16 mouse cellular contexts compared by ENCODE assay signal in genomic region chr15:32257340-32257739, GRCm38 (mm10). TPM values are rescaled to one million over a fixed set of nuclear protein-coding genes. Genes with fewer than 3 reads are reported as not detected.
DNase-seq lines count a peak whose midpoint lies in the region; ATAC-seq and TF ChIP-seq lines count a peak whose summit lies in the region.
"Had no signal": no experiment of that assay in that cellular context is flagged by ENCODE, and none has a peak within 500 bp of the region (broad histone marks: within the 10 kb centered on the region; RNA-seq: fewer than 3 reads in every experiment).

No protein-coding gene starts in this region.

- H3K27me3 ChIP-seq in embryonic facial prominence, embryonic 13.5 days, result no peaks in the 10 kb centered on the region
- H3K27me3 ChIP-seq in embryonic facial prominence, embryonic 10.5 days (replicated peaks; ENCODE audit: low read depth, poor library complexity, severe bottlenecking), result no peaks in the 10 kb centered on the region
- no peaks in the 10 kb centered on the region for H3K27me3 ChIP-seq in heart, embryonic 12.5 days (replicated peaks)
- H3K27me3 ChIP-seq in limb, embryonic 10.5 days (ENCODE audit: low read depth, poor library complexity, severe bottlenecking), result no peaks in the 10 kb centered on the region
- H3K27me3 ChIP-seq in liver, postnatal 0 days (ENCODE audit: insufficient read depth, low read length), result no peaks in the 10 kb centered on the region
- H3K27me3 ChIP-seq: forebrain, embryonic 15.5 days; hindbrain, embryonic 13.5 days; liver, embryonic 12.5 days; Patski had no signal

- H3K9me3 ChIP-seq in embryonic facial prominence, embryonic 13.5 days, result 0 out of 2 replicates have a peak, but pooled peaks cover 8% of the 10 kb centered on the region
- H3K9me3 ChIP-seq in embryonic facial prominence, embryonic 10.5 days, result peaks cover 11% of the 10 kb centered on the region
- peaks cover 9% of the 10 kb centered on the region for H3K9me3 ChIP-seq in heart, embryonic 12.5 days (replicated peaks)
- H3K9me3 ChIP-seq in limb, embryonic 10.5 days (replicated peaks), result no peaks in the 10 kb centered on the region
- H3K9me3 ChIP-seq in liver, postnatal 0 days (ENCODE audit: low read length), result no peaks in the 10 kb centered on the region
- H3K9me3 ChIP-seq: forebrain, embryonic 15.5 days; liver, embryonic 12.5 days had no signal

- TF ChIP-seq CTCF in layer of hippocampus, adult 2 months (conservative IDR thresholded peaks at IDR 0.05), result no peak
- no peak for TF ChIP-seq CTCF in liver, postnatal 0 days (IDR thresholded peaks at IDR 0.05; ENCODE audit: low read depth)

- 67% methylated on average over 8 of the region's 8 CpGs for WGBS in embryonic facial prominence, embryonic 13.5 days
- WGBS in embryonic facial prominence, embryonic 10.5 days, result 79% methylated on average over 8 of the region's 8 CpGs
- WGBS in heart, embryonic 12.5 days, result 43% methylated on average over 8 of the region's 8 CpGs
- WGBS in limb, embryonic 10.5 days, result 76% methylated on average over 8 of the region's 8 CpGs
- WGBS in liver, postnatal 0 days (ENCODE audit: insufficient replicate concordance), result 74% methylated on average over 8 of the region's 8 CpGs

- H3K36me3 ChIP-seq in embryonic facial prominence, embryonic 13.5 days, result peaks cover 9% of the 10 kb centered on the region; the same call in 1 of the 2 replicates
- H3K36me3 ChIP-seq in embryonic facial prominence, embryonic 10.5 days (replicated peaks), result peaks cover 18% of the 10 kb centered on the region
- no peaks in the 10 kb centered on the region for H3K36me3 ChIP-seq in heart, embryonic 12.5 days
- peaks cover 24% of the 10 kb centered on the region for H3K36me3 ChIP-seq in limb, embryonic 10.5 days
- H3K36me3 ChIP-seq in liver, postnatal 0 days (replicated peaks; ENCODE audit: insufficient read depth, low read length), result no peaks in the 10 kb centered on the region
- H3K36me3 ChIP-seq: hindbrain, embryonic 13.5 days; liver, embryonic 12.5 days had no signal

- ATAC-seq in embryonic facial prominence, embryonic 13.5 days (ENCODE audit: insufficient number of reproducible peaks, insufficient read depth, low FRiP score, low TSS enrichment, low read depth), result no peak
- ATAC-seq in heart, embryonic 12.5 days (ENCODE audit: insufficient number of reproducible peaks, low FRiP score), result no peak
- no peak for ATAC-seq in liver, postnatal 0 days
- ATAC-seq: liver, embryonic 12.5 days had no signal

- no peak for DNase-seq in embryonic facial prominence, embryonic 10.5 days (ENCODE audit: low spot score)
- DNase-seq in layer of hippocampus, adult 2 months (ENCODE audit: low spot score in 2 of 2), result no peak
- DNase-seq in layer of hippocampus, postnatal 36 days, result no peak
- no peak for DNase-seq in limb, embryonic 10.5 days (ENCODE audit: low spot score)
- no peak for DNase-seq in ovary, adult 18-20 months (ENCODE audit: low spot score)
- no peak for DNase-seq in liver, postnatal 0 days
- DNase-seq: gastrocnemius, postnatal 14 days; thymus, adult 18-20 months had no signal

- no peak for TF ChIP-seq EP300 in liver, postnatal 0 days (IDR thresholded peaks at IDR 0.05; ENCODE audit: low read depth)

- peaks cover 41% of the 10 kb centered on the region for H3K4me1 ChIP-seq in embryonic facial prominence, embryonic 13.5 days
- peaks cover 41% of the 10 kb centered on the region for H3K4me1 ChIP-seq in embryonic facial prominence, embryonic 10.5 days
- H3K4me1 ChIP-seq in heart, embryonic 12.5 days (replicated peaks), result peaks cover 22% of the 10 kb centered on the region
- peaks cover 43% of the 10 kb centered on the region for H3K4me1 ChIP-seq in limb, embryonic 10.5 days
- H3K4me1 ChIP-seq in liver, postnatal 0 days (ENCODE audit: insufficient read depth), result no peaks in the 10 kb centered on the region
- H3K4me1 ChIP-seq: liver, embryonic 12.5 days had no signal

- H3K4me3 ChIP-seq in embryonic facial prominence, embryonic 13.5 days, result no peak overlapping the region
- no peak overlapping the region for H3K4me3 ChIP-seq in embryonic facial prominence, embryonic 10.5 days
- no peak overlapping the region; the same call in 1 of the 2 replicates for H3K4me3 ChIP-seq in layer of hippocampus, adult 2 months
- H3K4me3 ChIP-seq in heart, embryonic 12.5 days, result no peak overlapping the region
- H3K4me3 ChIP-seq in limb, embryonic 10.5 days, result no peak overlapping the region
- no peak overlapping the region for H3K4me3 ChIP-seq in liver, postnatal 0 days (ENCODE audit: low read depth, low read length)
- H3K4me3 ChIP-seq: forebrain, embryonic 15.5 days; hindbrain, embryonic 13.5 days; liver, embryonic 12.5 days had no signal

- peak overlapping the region; percentile 40 for H3K4me2 ChIP-seq in embryonic facial prominence, embryonic 13.5 days
- H3K4me2 ChIP-seq in heart, embryonic 12.5 days, result peak overlapping the region; percentile 17
- H3K4me2 ChIP-seq in liver, postnatal 0 days (ENCODE audit: low read depth, low read length), result no peak overlapping the region
- H3K4me2 ChIP-seq: forebrain, embryonic 15.5 days; liver, embryonic 12.5 days had no signal

- no peak overlapping the region for H3K9ac ChIP-seq in embryonic facial prominence, embryonic 13.5 days
- no peak overlapping the region for H3K9ac ChIP-seq in heart, embryonic 12.5 days
- H3K9ac ChIP-seq in liver, postnatal 0 days (replicated peaks), result no peak overlapping the region
- H3K9ac ChIP-seq: forebrain, embryonic 15.5 days; hindbrain, embryonic 13.5 days; liver, embryonic 12.5 days had no signal

- H3K27ac ChIP-seq in embryonic facial prominence, embryonic 13.5 days, result peak overlapping the region; percentile 60
- H3K27ac ChIP-seq in embryonic facial prominence, embryonic 10.5 days (replicated peaks), result no peak overlapping the region; the same call in 1 of the 2 replicates
- peak overlapping the region; percentile 25; the same call in 1 of the 2 replicates for H3K27ac ChIP-seq in layer of hippocampus, adult 2 months
- H3K27ac ChIP-seq in heart, embryonic 12.5 days (ENCODE audit: poor library complexity, severe bottlenecking), result peak overlapping the region; percentile 59
- H3K27ac ChIP-seq in limb, embryonic 10.5 days, result peak overlapping the region; percentile 47; the same call in 1 of the 2 replicates
- no peak overlapping the region for H3K27ac ChIP-seq in liver, postnatal 0 days (ENCODE audit: low read depth)
- H3K27ac ChIP-seq: forebrain, embryonic 15.5 days; hindbrain, embryonic 13.5 days; liver, embryonic 12.5 days had no signal

RNA-seq across cellular contexts. Expression of gene Sema5a, which starts 12.7 kb away (rescaled TPM):
- 31.8 and 37.9 TPM in 2 replicates for polyA plus RNA-seq in embryonic facial prominence, embryonic 13.5 days (2015; fragmentation: Nextera tagmentation; extraction: Ambion mirVana)
- 14.6 and 17.3 TPM in 2 replicates for polyA plus RNA-seq in embryonic facial prominence, embryonic 10.5 days (2016; fragmentation: Nextera tagmentation; extraction: Ambion mirVana)
- total RNA-seq in layer of hippocampus, adult 2 months (2021), result 10 to 100 TPM; 90.1 to 98.1 TPM
- total RNA-seq in layer of hippocampus, postnatal 36 days (2021), result 10 to 100 TPM; 84.9 to 94.2 TPM
- polyA plus RNA-seq in heart, embryonic 12.5 days (2016; fragmentation: Nextera tagmentation; extraction: Ambion mirVana), result 3.9 and 4.6 TPM in 2 replicates
- polyA plus RNA-seq in limb, embryonic 10.5 days (2016; fragmentation: Nextera tagmentation; extraction: Ambion mirVana), result 19.5 and 22.6 TPM in 2 replicates
- polyA plus RNA-seq in liver, postnatal 0 days (2015; fragmentation: Nextera tagmentation; extraction: Ambion mirVana), result 0.36 and 0.44 TPM in 2 replicates
- total RNA-seq: megakaryocyte progenitor cell, adult 5-6 weeks; monocyte, adult 5-6 weeks had no signal

Comparison
In these comparisons a context has a peak if more than half of its experiments do, and no peak if none do; other contexts are left out.
1. H3K27ac ChIP-seq: peak in embryonic facial prominence, embryonic 13.5 days (single experiment), layer of hippocampus, adult 2 months (single experiment), heart, embryonic 12.5 days (single experiment) and limb, embryonic 10.5 days (single experiment); none in embryonic facial prominence, embryonic 10.5 days (single experiment) and liver, postnatal 0 days (single experiment).